ENCODE assay signal across 9 mouse cellular contexts in the genomic region with DNA sequence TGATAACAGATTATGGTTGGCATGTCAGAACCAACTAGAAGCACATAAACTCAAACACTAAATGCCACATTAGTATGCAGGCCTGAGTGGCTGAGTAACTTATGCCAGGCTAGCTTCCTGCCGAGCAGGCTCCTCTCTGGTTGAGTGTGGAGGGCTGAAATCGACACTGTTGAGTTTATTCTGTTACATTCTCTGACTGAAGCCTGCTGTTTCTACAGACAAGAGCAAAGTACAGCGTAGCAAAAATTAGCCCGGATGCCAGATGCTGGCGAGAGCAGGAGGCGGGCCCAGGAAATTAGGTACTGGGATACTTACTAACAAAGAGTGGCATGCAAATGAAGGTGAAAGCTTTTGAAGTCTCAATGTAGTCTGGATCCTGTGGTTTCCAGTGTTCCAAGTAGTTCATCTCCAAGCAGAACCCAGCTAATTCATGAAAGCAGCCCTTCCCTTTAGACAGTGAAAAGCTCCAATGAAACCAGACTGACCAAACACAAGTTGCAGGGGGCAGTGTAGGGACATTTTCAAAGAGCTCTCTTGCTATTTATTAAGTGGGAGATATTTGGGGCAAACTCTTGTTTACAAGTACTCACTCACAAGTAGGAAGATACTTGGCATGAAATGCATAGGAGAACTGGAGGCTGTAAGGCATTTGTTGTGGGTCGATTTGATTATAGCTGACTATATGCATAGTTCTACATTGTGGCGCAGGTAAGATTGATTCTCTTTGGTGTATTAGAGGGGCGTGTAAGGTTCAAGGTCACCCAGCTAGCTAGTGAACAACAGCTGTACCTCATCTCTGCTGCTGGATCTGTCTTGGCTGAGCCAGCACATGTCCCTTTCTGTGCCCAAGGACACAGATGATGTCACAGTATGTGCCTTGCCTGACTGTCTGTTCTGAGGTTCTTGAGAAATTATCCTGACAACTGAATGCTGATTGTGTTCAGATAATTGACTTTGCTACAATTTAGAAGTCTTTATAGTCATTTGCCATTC. TPM values are rescaled to one million over a fixed set of nuclear protein-coding genes. Genes with fewer than 3 reads are reported as not detected.
DNase-seq lines count a peak whose midpoint lies in the region; ATAC-seq and TF ChIP-seq lines count a peak whose summit lies in the region.
"Had no signal": no experiment of that assay in that cellular context is flagged by ENCODE, and none has a peak within 500 bp of the region (broad histone marks: within the 10 kb centered on the region; RNA-seq: fewer than 3 reads in every experiment).

No protein-coding gene starts in this region.

- peaks cover 12% of the 10 kb centered on the region for H3K36me3 ChIP-seq in hindbrain, embryonic 13.5 days
- H3K36me3 ChIP-seq in hindbrain, embryonic 10.5 days, result peaks cover 14% of the 10 kb centered on the region
- no peaks in the 10 kb centered on the region for H3K36me3 ChIP-seq in lung, embryonic 14.5 days (ENCODE audit: insufficient read depth)
- H3K36me3 ChIP-seq in hindbrain, postnatal 0 days (ENCODE audit: insufficient read depth, low read length), result no peaks in the 10 kb centered on the region

- H3K9me3 ChIP-seq in hindbrain, embryonic 13.5 days, result no peaks in the 10 kb centered on the region
- H3K9me3 ChIP-seq in hindbrain, embryonic 10.5 days, result no peaks in the 10 kb centered on the region
- H3K9me3 ChIP-seq in lung, embryonic 14.5 days (ENCODE audit: low read depth, low read length), result no peaks in the 10 kb centered on the region
- H3K9me3 ChIP-seq in hindbrain, postnatal 0 days (ENCODE audit: low read length), result no peaks in the 10 kb centered on the region

- peaks cover 12% of the 10 kb centered on the region for H3K27me3 ChIP-seq in hindbrain, embryonic 13.5 days
- peaks cover 17% of the 10 kb centered on the region for H3K27me3 ChIP-seq in hindbrain, embryonic 10.5 days (ENCODE audit: insufficient read depth, poor library complexity, severe bottlenecking)
- peaks cover 15% of the 10 kb centered on the region; the same call in 1 of the 2 replicates for H3K27me3 ChIP-seq in lung, embryonic 14.5 days (ENCODE audit: insufficient read depth, low read length)
- 0 out of 2 replicates have a peak, but pooled peaks cover 4% of the 10 kb centered on the region for H3K27me3 ChIP-seq in hindbrain, postnatal 0 days (ENCODE audit: insufficient read depth, low read length)

- 0 out of 2 replicates have a peak, but pooled peaks have one; percentile 19 for TF ChIP-seq CTCF in lung, embryonic 14.5 days (IDR thresholded peaks at IDR 0.05; ENCODE audit: low read depth)
- TF ChIP-seq CTCF in hindbrain, postnatal 0 days (IDR thresholded peaks at IDR 0.05; ENCODE audit: low read depth), result no peak

- 0 out of 2 replicates have a peak overlapping the region, but pooled peaks have one; percentile 3 for H3K9ac ChIP-seq in hindbrain, embryonic 13.5 days
- H3K9ac ChIP-seq in lung, embryonic 14.5 days, result no peak overlapping the region
- H3K9ac ChIP-seq in hindbrain, postnatal 0 days (replicated peaks; ENCODE audit: low read length), result no peak overlapping the region

- peaks cover 18% of the 10 kb centered on the region for H3K4me1 ChIP-seq in hindbrain, embryonic 13.5 days (replicated peaks)
- H3K4me1 ChIP-seq in hindbrain, embryonic 10.5 days (replicated peaks), result peaks cover 14% of the 10 kb centered on the region
- 0 out of 2 replicates have a peak, but pooled peaks cover 4% of the 10 kb centered on the region for H3K4me1 ChIP-seq in lung, embryonic 14.5 days (ENCODE audit: insufficient read depth)
- peaks cover 9% of the 10 kb centered on the region for H3K4me1 ChIP-seq in hindbrain, postnatal 0 days (ENCODE audit: insufficient read depth, low read length)

- DNase-seq in hindbrain, embryonic 10.5 days (ENCODE audit: low spot score), result no peak
- DNase-seq in lung, embryonic 14.5 days, result peak; percentile 53
- DNase-seq in lung, postnatal 25 days (ENCODE audit: low spot score), result no peak
- DNase-seq in adrenal gland, postnatal 36 days, result peak; percentile 45 to 57
- DNase-seq in hindbrain, postnatal 0 days (ENCODE audit: low spot score), result peak; percentile 35
- DNase-seq in spleen, postnatal 4 days (ENCODE audit: low spot score in 2 of 2), result no peak
- DNase-seq in heart, adult 8-10 months (ENCODE audit: low spot score), result no peak
- DNase-seq: thymus, adult 2 months had no signal

- WGBS in hindbrain, embryonic 13.5 days, result 56% methylated on average over 9 of the region's 9 CpGs
- 66% methylated on average over 9 of the region's 9 CpGs for WGBS in hindbrain, embryonic 10.5 days
- 58% methylated on average over 9 of the region's 9 CpGs for WGBS in lung, embryonic 14.5 days
- 44% methylated on average over 9 of the region's 9 CpGs for WGBS in hindbrain, postnatal 0 days

- no peak for ATAC-seq in hindbrain, embryonic 13.5 days (ENCODE audit: low FRiP score)
- ATAC-seq in lung, embryonic 14.5 days (ENCODE audit: insufficient read depth), result peak; percentile 43
- ATAC-seq in hindbrain, postnatal 0 days, result peak; percentile 43

- no peak overlapping the region for H3K4me2 ChIP-seq in hindbrain, embryonic 13.5 days
- H3K4me2 ChIP-seq in lung, embryonic 14.5 days, result no peak overlapping the region
- H3K4me2 ChIP-seq in hindbrain, postnatal 0 days (ENCODE audit: low read depth, low read length), result no peak overlapping the region

- no peak overlapping the region for H3K4me3 ChIP-seq in hindbrain, embryonic 13.5 days
- H3K4me3 ChIP-seq in hindbrain, embryonic 10.5 days, result no peak overlapping the region
- no peak overlapping the region for H3K4me3 ChIP-seq in lung, embryonic 14.5 days (ENCODE audit: low read depth, low read length)
- no peak overlapping the region for H3K4me3 ChIP-seq in hindbrain, postnatal 0 days (ENCODE audit: low read length)

- H3K27ac ChIP-seq in hindbrain, embryonic 13.5 days, result no peak overlapping the region
- no peak overlapping the region for H3K27ac ChIP-seq in hindbrain, embryonic 10.5 days
- H3K27ac ChIP-seq in lung, embryonic 14.5 days (ENCODE audit: low read depth), result no peak overlapping the region
- peak overlapping the region; percentile 34; the same call in 1 of the 2 replicates for H3K27ac ChIP-seq in hindbrain, postnatal 0 days

RNA-seq across cellular contexts. Expression of a gene that starts 5.9 kb away (rescaled TPM):
- polyA plus RNA-seq in hindbrain, embryonic 13.5 days (2015; fragmentation: Nextera tagmentation; extraction: Ambion mirVana), result 0.47 and 0.60 TPM in 2 replicates
- polyA plus RNA-seq in hindbrain, embryonic 10.5 days (2016; fragmentation: Nextera tagmentation; extraction: Ambion mirVana), result 0.06 and 0.13 TPM in 2 replicates
- 2.7 and 3.6 TPM in 2 replicates for polyA plus RNA-seq in lung, embryonic 14.5 days (2014; fragmentation: Nextera tagmentation; extraction: Ambion mirVana)
- 1 to 10 TPM in 1 of 2 experiments, under 1 TPM in 1; 0.46 to 1.3 TPM for total RNA-seq in adrenal gland, postnatal 36 days (2021)
- 1.8 and 3.7 TPM in 2 replicates for total RNA-seq in hindbrain, postnatal 0 days (2014; rRNA removed)
- 1.9 and 2.4 TPM in 2 replicates for polyA plus RNA-seq in hindbrain, postnatal 0 days (2015; fragmentation: Nextera tagmentation; extraction: Ambion mirVana)
- under 1 TPM; 0.16 to 0.52 (median 0.34) TPM for total RNA-seq in heart, adult 8-10 months (2022)

Comparison
In these comparisons a context has a peak if more than half of its experiments do, and no peak if none do; other contexts are left out.
1. DNase-seq: peak in lung, embryonic 14.5 days (single experiment), adrenal gland, postnatal 36 days (2 of 2) and hindbrain, postnatal 0 days (single experiment); none in hindbrain, embryonic 10.5 days (single experiment), lung, postnatal 25 days (single experiment), spleen, postnatal 4 days (0 of 2) and heart, adult 8-10 months (single experiment).